Mouse (Mus musculus): ENCODE results near the gene Mknk2.

GRCm38 (mm10) chr10:80686617-80687016, 8.7 kb upstream of the Mknk2 start:
- TF ChIP-seq CTCF (IDR thresholded peaks at IDR 0.05; ENCODE audit: low read depth, low read length): no peak
- no peak for TF ChIP-seq POLR2A (IDR thresholded peaks at IDR 0.05; ENCODE audit: extremely low read depth, insufficient read depth, low read length)

All from liver, adult 2 months (tissue).